Mouse (Mus musculus) frontal cortex, adult (tissue): ENCODE results near the gene Washc2.

ENCODE experiments used
- ATAC-seq: cut with Nextera tagmentation; 2 replicates; pipeline ENCODE4 v1.9.2; 2017; ENCODE audit warnings: mild to moderate bottlenecking, moderate library complexity, mixed read lengths; ENCODE audit not compliant: low TSS enrichment

Gene Washc2

DNA sequence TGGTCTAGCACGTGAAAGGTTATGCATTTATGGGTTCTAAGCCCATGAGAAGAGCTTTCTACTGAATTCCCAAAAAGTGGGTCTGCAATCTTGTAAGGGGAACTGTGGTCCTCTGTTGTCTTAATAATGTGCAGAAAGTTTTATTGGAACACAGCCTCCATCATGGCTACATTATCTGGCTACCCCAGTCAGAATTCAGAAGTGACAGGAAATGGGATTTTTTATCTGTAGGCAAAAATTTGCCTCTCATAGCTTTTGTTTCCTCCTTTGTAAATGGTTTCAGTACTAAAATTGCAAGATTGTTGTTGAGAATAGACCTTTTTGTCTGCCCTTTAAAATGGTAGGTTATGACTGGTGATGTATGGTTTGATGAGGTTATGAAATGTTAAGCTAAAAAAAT is 55.0 kb downstream of the Washc2 start:
- ATAC-seq, result no peak

- peak; percentile 92 for ATAC-seq
Measured at GRCm38 (mm10) chr6:116264018-116264651, 56.3 kb downstream of the Washc2 start, which contains the start of gene Zfand4. TSS of gene Zfand4 (plus strand) at chr6:116264222.

DNA sequence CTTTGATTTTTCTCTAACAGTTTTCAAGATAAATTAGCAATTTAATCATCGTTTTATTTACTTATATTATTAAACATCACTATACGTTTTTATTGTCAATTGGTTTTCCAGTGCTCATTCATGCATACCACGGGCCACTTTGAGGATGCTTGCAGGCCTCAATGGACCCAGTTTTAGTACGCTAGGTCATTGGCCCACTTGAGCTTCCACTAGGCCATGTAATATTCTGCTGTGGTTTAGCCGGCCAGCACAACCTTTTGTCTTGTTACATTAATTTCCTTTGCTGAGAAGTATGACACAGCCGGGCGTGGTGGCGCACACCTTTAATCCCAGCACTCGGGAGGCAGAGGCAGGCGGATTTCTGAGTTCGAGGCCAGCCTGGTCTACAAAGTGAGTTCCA is 57.0 kb downstream of the Washc2 start:
- no peak for ATAC-seq

- ATAC-seq, result no peak
Measured at GRCm38 (mm10) chr6:116265603-116266002, 57.8 kb downstream of the Washc2 start.

DNA sequence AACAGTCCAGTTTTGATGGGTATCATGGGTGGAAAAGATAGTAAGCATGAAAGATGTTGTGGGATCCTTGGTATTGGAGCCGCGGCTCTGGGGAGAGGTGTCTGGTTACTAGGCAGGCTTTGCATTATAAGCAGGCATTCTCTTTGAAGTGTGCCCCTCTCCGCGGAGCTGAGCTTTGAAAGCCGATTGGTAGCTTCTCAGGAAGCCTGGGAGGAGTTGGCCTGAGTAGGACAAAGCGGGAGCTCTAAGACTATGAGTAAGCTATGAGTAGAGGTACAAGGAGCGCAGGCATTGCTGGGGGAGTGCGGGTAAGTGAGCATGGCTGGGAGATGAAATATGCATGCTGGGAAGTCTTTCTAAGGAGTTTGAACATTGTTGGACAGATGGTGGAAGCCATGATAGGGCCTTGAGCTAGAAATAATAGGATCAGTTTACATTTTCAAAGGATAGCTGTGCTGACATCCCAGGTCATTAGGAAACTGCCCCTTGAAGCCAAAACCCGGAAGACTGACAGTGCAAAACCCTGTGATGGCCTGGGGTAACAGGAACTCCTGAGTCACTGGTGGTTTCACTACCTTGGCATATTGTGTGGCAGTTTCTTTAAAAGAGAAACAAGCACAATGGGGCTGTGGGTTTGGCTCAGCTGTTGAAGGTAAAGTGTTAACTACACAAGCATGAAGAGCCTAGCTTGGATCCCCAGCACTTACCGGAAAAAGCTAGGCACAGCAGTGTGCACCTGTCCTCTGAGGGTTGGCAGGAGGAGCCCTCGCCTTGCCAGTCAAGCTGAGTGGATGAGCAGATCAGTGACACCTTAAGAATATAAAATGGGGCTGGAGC is 58.7 kb downstream of the Washc2 start:
- no peak for ATAC-seq

GRCm38 (mm10) chr6:116267110-116267423 is 59.2 kb downstream of the Washc2 start:
- no peak for ATAC-seq

- no peak for ATAC-seq
Measured at GRCm38 (mm10) chr6:116275695-116276094, 67.9 kb downstream of the Washc2 start.

GRCm38 (mm10) chr6:116278679-116279317 is 71.0 kb downstream of the Washc2 start:
- ATAC-seq, result no peak

- ATAC-seq, result no peak
Measured at GRCm38 (mm10) chr6:116281014-116281413, 73.2 kb downstream of the Washc2 start.

DNA sequence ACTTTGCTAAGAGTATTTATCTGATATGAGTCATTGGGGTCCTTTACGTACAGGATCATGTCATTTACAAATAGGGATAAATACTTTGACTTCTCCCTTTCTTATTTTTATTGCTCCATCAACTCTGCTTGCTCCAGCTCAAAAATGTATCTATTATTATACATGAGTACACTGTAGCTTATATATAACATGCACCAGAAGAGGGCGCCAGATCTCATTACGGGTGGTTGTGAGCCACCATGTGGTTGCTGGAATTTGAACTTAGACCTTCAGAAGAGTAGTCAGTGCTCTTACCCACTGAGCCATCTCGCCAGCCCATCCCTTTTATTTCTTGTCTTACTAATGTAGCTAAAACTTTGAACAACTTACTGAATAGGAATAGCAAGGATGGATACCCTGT is 74.7 kb downstream of the Washc2 start:
- ATAC-seq, result no peak

DNA sequence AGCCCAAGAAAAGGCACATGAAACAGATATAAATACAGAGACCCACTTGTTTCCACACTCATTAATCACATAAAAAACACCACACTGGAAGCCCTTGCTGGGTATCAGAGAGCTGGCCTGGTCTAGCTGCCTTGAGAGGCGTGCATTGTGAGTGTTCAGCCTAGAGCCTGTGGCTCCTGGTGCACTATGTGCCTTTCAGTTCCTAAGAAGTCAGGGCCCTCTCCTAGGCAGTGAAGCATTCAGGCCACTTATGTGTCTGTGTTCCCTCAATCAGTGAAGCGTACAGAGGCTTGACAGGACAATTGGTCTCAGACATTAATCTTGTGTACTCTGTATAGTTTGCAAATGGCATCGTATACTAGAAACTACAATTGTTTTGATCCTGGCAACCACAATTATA is 75.4 kb downstream of the Washc2 start:
- no peak for ATAC-seq

GRCm38 (mm10) chr6:116286321-116286720 is 78.5 kb downstream of the Washc2 start:
- no peak for ATAC-seq

- no peak for ATAC-seq
Measured at GRCm38 (mm10) chr6:116286870-116287575, 79.2 kb downstream of the Washc2 start.

DNA sequence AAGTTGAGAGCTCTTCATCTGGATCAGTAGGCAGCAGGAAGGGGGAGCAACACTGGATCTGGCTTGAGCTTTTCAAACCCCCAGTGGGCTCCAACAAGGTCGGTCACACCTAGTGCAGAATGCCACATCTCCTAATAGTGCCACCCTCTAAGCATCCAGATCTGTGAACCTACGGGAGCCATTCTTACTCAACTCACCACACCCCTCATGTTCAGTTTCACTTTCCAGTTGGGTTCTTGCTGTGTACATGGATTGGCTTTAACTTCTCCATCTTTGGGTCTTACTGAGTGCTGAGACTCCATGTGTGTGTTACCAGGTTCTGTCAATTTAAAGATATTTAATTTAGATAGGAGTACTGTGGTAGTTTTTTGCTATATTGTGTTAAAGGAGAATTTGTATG is 103.6 kb downstream of the Washc2 start:
- ATAC-seq, result no peak
